Mouse (Mus musculus) neutrophil, adult 5-6 weeks (primary cell): ENCODE data around the gene Ubald1. TPM values are rescaled to one million over a fixed set of nuclear protein-coding genes. Genes with fewer than 3 reads are reported as not detected.

Experiments
- ATAC-seq: fragments of 151-379, 151-347 bp; 2 replicates; pipeline ENCODE4 v1.8.0; 2017; ENCODE audit warnings: mild to moderate bottlenecking, moderate TSS enrichment; ENCODE audit not compliant: insufficient number of reproducible peaks, poor library complexity, low FRiP score, severe bottlenecking; ENCODE audit errors: extremely low read depth
- total RNA-seq: library from RNA; stranded (forward); fragments of 200-1000 nt; gene quantifications from 2 replicates; pipeline ENCODE4 v1.2.3, GENCODE M21; 2017

The Ubald1 gene
- total RNA-seq, 1 experiment from 2014 or later: 36.3 TPM

- ATAC-seq: no peak
Measured at GRCm38 (mm10) chr16:4877195-4877594, 2.9 kb downstream of the Ubald1 start.

GRCm38 (mm10) chr16:4876033-4876680, 4.0 kb downstream of the Ubald1 start:
- ATAC-seq: no peak

GRCm38 (mm10) chr16:4875198-4876032, 4.7 kb downstream of the Ubald1 start:
- no peak for ATAC-seq

GRCm38 (mm10) chr16:4871926-4872325, 8.2 kb downstream of the Ubald1 start:
- no peak for ATAC-seq

GRCm38 (mm10) chr16:4870490-4870889, 9.6 kb downstream of the Ubald1 start:
- ATAC-seq: no peak

- no peak for ATAC-seq
Measured at GRCm38 (mm10) chr16:4866101-4866695, 13.9 kb downstream of the Ubald1 start.

- no peak for ATAC-seq
Measured at GRCm38 (mm10) chr16:4863742-4864141, 16.4 kb downstream of the Ubald1 start.

- peak; percentile 89 for ATAC-seq
Measured at GRCm38 (mm10) chr16:4862863-4863483, 17.1 kb downstream of the Ubald1 start.

GRCm38 (mm10) chr16:4861392-4861791, 18.7 kb downstream of the Ubald1 start:
- ATAC-seq: no peak

- ATAC-seq: no peak
Measured at GRCm38 (mm10) chr16:4855046-4855650, 25.0 kb downstream of the Ubald1 start.

GRCm38 (mm10) chr16:4850938-4851628, 29.0 kb downstream of the Ubald1 start:
- no peak for ATAC-seq

GRCm38 (mm10) chr16:4850361-4850760, 29.8 kb downstream of the Ubald1 start:
- ATAC-seq: no peak

GRCm38 (mm10) chr16:4848090-4848489, 32.0 kb downstream of the Ubald1 start:
- ATAC-seq: no peak

GRCm38 (mm10) chr16:4847041-4847440, 33.1 kb downstream of the Ubald1 start:
- peak; percentile 68; the same call in 1 of the 2 replicates for ATAC-seq

GRCm38 (mm10) chr16:4840231-4840630, 39.9 kb downstream of the Ubald1 start:
- ATAC-seq: no peak

GRCm38 (mm10) chr16:4839552-4839951, 40.6 kb downstream of the Ubald1 start:
- no peak for ATAC-seq

GRCm38 (mm10) chr16:4837631-4838030, 42.5 kb downstream of the Ubald1 start:
- ATAC-seq: no peak

GRCm38 (mm10) chr16:4835191-4835590, 44.9 kb downstream of the Ubald1 start, which contains the start of gene 4930562C15Rik:
Gene 4930562C15Rik, plus strand, starts transcription at chr16:4835416.
- ATAC-seq: no peak
